In the genomic region with DNA sequence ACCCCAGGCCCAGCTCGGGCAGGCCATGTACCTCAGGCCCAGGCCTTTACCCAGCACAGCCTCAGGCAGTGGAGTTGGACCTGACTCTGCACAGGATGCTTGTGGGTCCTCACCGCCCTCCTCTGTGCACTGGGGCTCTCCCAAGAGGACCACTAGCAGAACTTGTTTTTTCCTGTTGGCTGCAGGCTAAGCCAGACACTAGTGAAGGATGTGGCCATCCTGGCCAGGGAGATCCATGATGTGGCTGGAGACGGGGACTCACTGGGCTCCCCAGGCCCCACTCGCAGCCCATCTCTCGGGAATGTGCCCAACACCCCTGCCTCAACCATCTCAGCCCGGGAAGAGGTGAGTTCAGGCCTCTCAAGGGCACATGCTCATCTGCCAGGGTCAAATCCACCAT, we compare ENCODE assay signal across 9 mouse cellular contexts. TPM values are rescaled to one million over a fixed set of nuclear protein-coding genes. Genes with fewer than 3 reads are reported as not detected.
DNase-seq lines count a peak whose midpoint lies in the region; ATAC-seq and TF ChIP-seq lines count a peak whose summit lies in the region.
"Had no signal": no experiment of that assay in that cellular context is flagged by ENCODE, and none has a peak within 500 bp of the region (broad histone marks: within the 10 kb centered on the region; RNA-seq: fewer than 3 reads in every experiment).

No protein-coding gene starts in this region.

- H3K4me2 ChIP-seq in kidney, embryonic 15.5 days = no peak overlapping the region
- no peak overlapping the region for H3K4me2 ChIP-seq in heart, embryonic 13.5 days
- no peak overlapping the region for H3K4me2 ChIP-seq in limb, embryonic 14.5 days (replicated peaks; ENCODE audit: low read depth, low read length, severe bottlenecking)

- H3K4me3 ChIP-seq in kidney, embryonic 15.5 days (replicated peaks) = no peak overlapping the region
- no peak overlapping the region for H3K4me3 ChIP-seq in kidney, adult 2 months (ENCODE audit: insufficient read depth, low read depth, low read length)
- H3K4me3 ChIP-seq in brown adipose tissue, adult 24 weeks (ENCODE audit: insufficient read depth, low read depth, low read length) = peak overlapping the region; percentile 43
- H3K4me3 ChIP-seq in heart, embryonic 13.5 days = no peak overlapping the region
- H3K4me3 ChIP-seq in limb, embryonic 14.5 days (replicated peaks; ENCODE audit: low read length) = no peak overlapping the region

- 0 out of 2 replicates have a peak, but pooled peaks have one; percentile 7 for ATAC-seq in kidney, embryonic 15.5 days (replicated peaks; ENCODE audit: low FRiP score)
- ATAC-seq in heart, embryonic 13.5 days (ENCODE audit: extremely low read depth, insufficient number of reproducible peaks, low FRiP score, low TSS enrichment) = no peak
- ATAC-seq in limb, embryonic 14.5 days (ENCODE audit: low FRiP score, low read depth) = no peak
- no peak for ATAC-seq in erythroblast, adult 5-6 weeks (replicated peaks; ENCODE audit: low FRiP score, poor library complexity, severe bottlenecking)

- H3K9me3 ChIP-seq in kidney, embryonic 15.5 days (replicated peaks) = no peaks in the 10 kb centered on the region
- H3K9me3 ChIP-seq in heart, embryonic 13.5 days = no peaks in the 10 kb centered on the region
- no peaks in the 10 kb centered on the region for H3K9me3 ChIP-seq in limb, embryonic 14.5 days (ENCODE audit: control insufficient read depth, low read length)

- 65% methylated on average over 6 of the region's 6 CpGs for WGBS in kidney, embryonic 15.5 days
- 55% methylated on average over 6 of the region's 6 CpGs for whole genome bisulfite sequencing in kidney, adult 2 months
- 49% methylated on average over 6 of the region's 6 CpGs for WGBS in heart, embryonic 13.5 days
- WGBS in limb, embryonic 14.5 days = 60% methylated on average over 6 of the region's 6 CpGs

- peaks cover 48% of the 10 kb centered on the region for H3K36me3 ChIP-seq in kidney, embryonic 15.5 days
- H3K36me3 ChIP-seq in kidney, adult 2 months (ENCODE audit: control insufficient read depth, insufficient read depth, low read length) = peaks cover 3% of the 10 kb centered on the region; the same call in 1 of the 2 replicates
- peaks cover 42% of the 10 kb centered on the region for H3K36me3 ChIP-seq in heart, embryonic 13.5 days
- peaks cover 57% of the 10 kb centered on the region for H3K36me3 ChIP-seq in limb, embryonic 14.5 days (ENCODE audit: control insufficient read depth, insufficient read depth, low read length)

- DNase-seq in kidney, adult 2 months = no peak
- DNase-seq in limb, embryonic 14.5 days (ENCODE audit: low spot score) = no peak
- no peak for DNase-seq in thymus, postnatal 14 days
- DNase-seq in thymus, postnatal 0 days (ENCODE audit: low spot score) = no peak

- no peak for TF ChIP-seq POLR2A in kidney, adult 2 months (IDR thresholded peaks at IDR 0.05; ENCODE audit: low read depth, low read length)
- TF ChIP-seq POLR2A in limb, embryonic 14.5 days (IDR thresholded peaks at IDR 0.05; ENCODE audit: borderline replicate concordance, extremely low read depth, insufficient read depth, insufficient read length) = no peak

- no peak for TF ChIP-seq CTCF in kidney, adult 2 months (conservative IDR thresholded peaks at IDR 0.05; ENCODE audit: insufficient read depth, insufficient read length, low read depth, low read length)

- H3K4me1 ChIP-seq in kidney, embryonic 15.5 days = peaks cover 22% of the 10 kb centered on the region
- H3K4me1 ChIP-seq in kidney, adult 2 months (ENCODE audit: control insufficient read depth, insufficient read depth, low read length) = 0 out of 2 replicates have a peak, but pooled peaks cover 2% of the 10 kb centered on the region
- peaks cover 5% of the 10 kb centered on the region for H3K4me1 ChIP-seq in brown adipose tissue, adult 24 weeks (ENCODE audit: control insufficient read depth, insufficient read depth, insufficient read length, low read length)
- H3K4me1 ChIP-seq in heart, embryonic 13.5 days = peaks cover 34% of the 10 kb centered on the region
- peaks cover 3% of the 10 kb centered on the region; the same call in 1 of the 2 replicates for H3K4me1 ChIP-seq in limb, embryonic 14.5 days (ENCODE audit: control insufficient read depth, insufficient read depth, low read length)

- peak overlapping the region; percentile 25; the same call in 1 of the 2 replicates for H3K27ac ChIP-seq in kidney, embryonic 15.5 days
- H3K27ac ChIP-seq in kidney, adult 2 months (ENCODE audit: insufficient read depth, low read depth, low read length) = no peak overlapping the region
- peak overlapping the region; percentile 90 for H3K27ac ChIP-seq in brown adipose tissue, adult 24 weeks (replicated peaks; ENCODE audit: low read depth, low read length)
- H3K27ac ChIP-seq in heart, embryonic 13.5 days (replicated peaks) = peak overlapping the region; percentile 67
- H3K27ac ChIP-seq in limb, embryonic 14.5 days (replicated peaks; ENCODE audit: low read depth, low read length) = 0 out of 2 replicates have a peak overlapping the region, but pooled peaks have one; percentile 43
- H3K27ac ChIP-seq: liver, embryonic 14.5 days had no signal

- H3K27me3 ChIP-seq in kidney, embryonic 15.5 days = no peaks in the 10 kb centered on the region
- H3K27me3 ChIP-seq in kidney, adult 2 months (replicated peaks; ENCODE audit: control insufficient read depth, insufficient read depth, low read length) = no peaks in the 10 kb centered on the region
- H3K27me3 ChIP-seq in heart, embryonic 13.5 days (replicated peaks) = no peaks in the 10 kb centered on the region
- no peaks in the 10 kb centered on the region for H3K27me3 ChIP-seq in limb, embryonic 14.5 days (ENCODE audit: control insufficient read depth, insufficient read depth, low read length)

- no peak overlapping the region for H3K9ac ChIP-seq in kidney, embryonic 15.5 days
- peak overlapping the region; percentile 66; the same call in 1 of the 2 replicates for H3K9ac ChIP-seq in heart, embryonic 13.5 days
- no peak overlapping the region; the same call in 1 of the 2 replicates for H3K9ac ChIP-seq in limb, embryonic 14.5 days (ENCODE audit: low read depth, low read length, severe bottlenecking)
- H3K9ac ChIP-seq: liver, embryonic 14.5 days had no signal

RNA-seq across cellular contexts. Expression of a gene that starts 17.7 kb away (rescaled TPM):
- 7.9 and 10.4 TPM in 2 replicates for polyA plus RNA-seq in kidney, embryonic 15.5 days (2015; fragmentation: Nextera tagmentation; extraction: Ambion mirVana)
- 19.6 and 23.7 TPM in 2 replicates for polyA plus RNA-seq in kidney, adult 2 months (2012; rRNA removed)
- polyA plus RNA-seq in brown adipose tissue, adult 24 weeks (2012; ENCODE audit: insufficient read depth, insufficient read length, missing spikeins) = 7.5 and 9.4 TPM in 2 replicates
- polyA plus RNA-seq in heart, embryonic 13.5 days (2015; fragmentation: Nextera tagmentation; extraction: Ambion mirVana) = 5.5 and 7.0 TPM in 2 replicates
- 15.7 and 16.9 TPM in 2 replicates for polyA plus RNA-seq in limb, embryonic 14.5 days (2012; rRNA removed)
- polyA plus RNA-seq in limb, embryonic 14.5 days (2014; fragmentation: Nextera tagmentation; extraction: Ambion mirVana) = 13.4 and 14.0 TPM in 2 replicates
- total RNA-seq in erythroblast, adult 5-6 weeks (2015; ENCODE audit: low replicate concordance) = 31.9 and 42.8 TPM in 2 replicates
- 14.6 and 26.6 TPM in 2 replicates for total RNA-seq in erythroblast, adult 5-6 weeks (2017; ENCODE audit: low replicate concordance)
- 46.2 and 49.3 TPM in 2 replicates for polyA plus RNA-seq in thymus, postnatal 0 days (2015; fragmentation: Nextera tagmentation; extraction: Ambion mirVana)

RNA-seq across cellular contexts. Expression of a gene that starts 22.5 kb away (rescaled TPM):
- 15.8 and 16.6 TPM in 2 replicates for polyA plus RNA-seq in kidney, embryonic 15.5 days (2015; fragmentation: Nextera tagmentation; extraction: Ambion mirVana)
- polyA plus RNA-seq in kidney, adult 2 months (2012; rRNA removed) = 63.4 and 75.3 TPM in 2 replicates
- polyA plus RNA-seq in brown adipose tissue, adult 24 weeks (2012; ENCODE audit: insufficient read depth, insufficient read length, missing spikeins) = 1.6 and 1.8 TPM in 2 replicates
- polyA plus RNA-seq in heart, embryonic 13.5 days (2015; fragmentation: Nextera tagmentation; extraction: Ambion mirVana) = 4.0 and 4.3 TPM in 2 replicates
- 30.1 and 36.9 TPM in 2 replicates for polyA plus RNA-seq in limb, embryonic 14.5 days (2012; rRNA removed)
- 21.3 and 23.6 TPM in 2 replicates for polyA plus RNA-seq in limb, embryonic 14.5 days (2014; fragmentation: Nextera tagmentation; extraction: Ambion mirVana)
- not detected in 2 replicates for total RNA-seq in erythroblast, adult 5-6 weeks (2015; ENCODE audit: low replicate concordance)
- 0.51 TPM in 1 of 2 replicates, not detected in the other for total RNA-seq in erythroblast, adult 5-6 weeks (2017; ENCODE audit: low replicate concordance)
- polyA plus RNA-seq in thymus, postnatal 0 days (2015; fragmentation: Nextera tagmentation; extraction: Ambion mirVana) = 4.3 and 4.9 TPM in 2 replicates

RNA-seq across cellular contexts. Expression of a gene that starts 59.7 kb away (rescaled TPM):
- 1.0 and 1.8 TPM in 2 replicates for polyA plus RNA-seq in kidney, embryonic 15.5 days (2015; fragmentation: Nextera tagmentation; extraction: Ambion mirVana)
- 0.70 and 0.99 TPM in 2 replicates for polyA plus RNA-seq in kidney, adult 2 months (2012; rRNA removed)
- polyA plus RNA-seq in brown adipose tissue, adult 24 weeks (2012; ENCODE audit: insufficient read depth, insufficient read length, missing spikeins) = 2.9 and 3.2 TPM in 2 replicates
- 1.1 and 1.2 TPM in 2 replicates for polyA plus RNA-seq in heart, embryonic 13.5 days (2015; fragmentation: Nextera tagmentation; extraction: Ambion mirVana)
- polyA plus RNA-seq in limb, embryonic 14.5 days (2012; rRNA removed) = 2.1 and 2.5 TPM in 2 replicates
- polyA plus RNA-seq in limb, embryonic 14.5 days (2014; fragmentation: Nextera tagmentation; extraction: Ambion mirVana) = 3.3 TPM in 2 replicates
- not detected in 2 replicates for total RNA-seq in erythroblast, adult 5-6 weeks (2015; ENCODE audit: low replicate concordance)
- 0.09 TPM in 1 of 2 replicates, not detected in the other for total RNA-seq in erythroblast, adult 5-6 weeks (2017; ENCODE audit: low replicate concordance)
- polyA plus RNA-seq in thymus, postnatal 0 days (2015; fragmentation: Nextera tagmentation; extraction: Ambion mirVana) = 1.0 and 1.2 TPM in 2 replicates
